Mouse (Mus musculus): ENCODE measurements around the gene Lpp.

DNA sequence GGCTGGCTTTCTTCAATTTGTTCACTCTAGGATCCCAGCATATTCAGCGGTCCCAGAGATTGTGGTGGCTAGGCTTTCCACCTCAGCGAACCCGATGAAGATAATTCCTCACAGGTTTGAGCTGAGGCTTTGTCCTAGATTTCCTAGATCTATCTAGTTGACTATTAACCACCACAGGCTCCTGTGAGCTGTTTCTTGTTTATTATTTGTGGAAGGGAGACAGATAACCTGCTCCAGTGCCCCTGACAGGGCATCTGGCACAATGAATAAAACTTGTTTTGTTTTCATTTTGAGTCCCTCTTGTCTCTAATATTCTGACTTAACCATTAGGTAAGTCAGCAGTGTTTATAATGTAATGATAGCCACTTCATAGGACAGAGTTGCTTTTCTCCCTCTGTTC is 5.6 kb downstream of the Lpp start:
- TF ChIP-seq CTCF (IDR thresholded peaks at IDR 0.05; ENCODE audit: borderline replicate concordance, insufficient read depth, low read depth, low read length) (no peak), POLR2A (IDR thresholded peaks at IDR 0.05; ENCODE audit: borderline replicate concordance, insufficient read depth, low read length) (no peak)

Measured in cerebellum, adult 2 months (tissue).